Mouse (Mus musculus) megakaryocyte progenitor cell, adult 5-6 weeks (primary cell): ENCODE measurements around the gene Nr1h4. TPM values are rescaled to one million over a fixed set of nuclear protein-coding genes. Genes with fewer than 3 reads are reported as not detected.
A peak's percentile ranks its signal among the peaks of the same experiment; 100 is the strongest.

Experiments used
- ATAC-seq: replicated peaks from 2 replicates; pipeline ENCODE4 v1.8.0; 2016; ENCODE audit warnings: mild to moderate bottlenecking, moderate TSS enrichment, inconsistent platforms; ENCODE audit not compliant: poor library complexity
- total RNA-seq, 2 experiments: library from RNA; stranded (forward) in 1 of 2; stranded (reverse) in 1 of 2; fragments of 157-497, 149-512 nt in 1 of 2; fragments of 200-1000 nt in 1 of 2; gene quantifications; 2 replicates each; pipeline versions ENCODE4 v1.2.3 to v1.2.4; 2015 to 2017

Gene Nr1h4
- total RNA-seq, 2 experiments from 2014 or later: not detected

DNA sequence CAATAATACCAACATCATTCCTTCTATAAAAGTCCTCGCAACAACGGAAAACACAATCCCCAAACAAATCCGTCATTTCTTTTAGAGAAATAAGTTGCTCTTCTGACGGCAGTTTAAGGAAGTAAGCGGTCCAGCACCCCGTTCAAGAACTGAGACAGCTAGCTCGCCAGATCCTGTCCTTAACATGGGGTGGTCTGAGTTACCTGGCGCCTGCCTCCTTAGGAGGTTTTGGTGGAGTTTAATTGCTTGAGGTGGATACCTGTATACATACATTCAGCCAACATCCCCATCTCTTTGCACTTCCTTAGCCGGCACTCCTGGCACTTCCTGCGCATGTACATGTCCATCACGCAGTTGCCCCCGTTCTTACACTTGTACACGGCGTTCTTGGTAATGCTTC, 50.3 kb downstream of the Nr1h4 start:
- no peak for ATAC-seq

DNA sequence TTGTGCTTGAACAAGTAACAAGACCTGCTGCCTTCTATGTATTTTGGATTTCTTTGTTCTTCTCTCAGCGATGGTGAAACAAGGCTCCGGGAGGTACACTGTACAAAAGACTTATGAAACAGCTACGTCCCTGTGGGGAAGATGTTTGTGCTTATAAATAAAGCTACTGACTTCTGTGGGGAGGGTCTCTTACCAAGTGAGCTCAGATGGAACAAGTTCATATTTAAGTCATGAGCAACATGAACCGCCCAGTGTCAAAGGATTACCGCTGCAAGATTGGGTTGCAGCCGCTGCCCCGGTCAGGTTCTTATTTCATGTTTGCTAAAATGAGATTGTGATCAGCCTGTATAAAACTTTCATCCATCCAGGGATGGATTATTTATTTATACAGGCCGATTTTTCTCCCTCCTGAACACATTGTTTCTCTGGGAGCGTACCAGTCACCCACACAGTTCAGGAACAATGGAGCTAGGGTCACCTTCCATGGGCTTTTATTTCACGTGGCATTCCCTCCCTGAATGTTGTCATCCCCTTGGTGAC, 51.2 kb downstream of the Nr1h4 start:
- ATAC-seq: no peak

DNA sequence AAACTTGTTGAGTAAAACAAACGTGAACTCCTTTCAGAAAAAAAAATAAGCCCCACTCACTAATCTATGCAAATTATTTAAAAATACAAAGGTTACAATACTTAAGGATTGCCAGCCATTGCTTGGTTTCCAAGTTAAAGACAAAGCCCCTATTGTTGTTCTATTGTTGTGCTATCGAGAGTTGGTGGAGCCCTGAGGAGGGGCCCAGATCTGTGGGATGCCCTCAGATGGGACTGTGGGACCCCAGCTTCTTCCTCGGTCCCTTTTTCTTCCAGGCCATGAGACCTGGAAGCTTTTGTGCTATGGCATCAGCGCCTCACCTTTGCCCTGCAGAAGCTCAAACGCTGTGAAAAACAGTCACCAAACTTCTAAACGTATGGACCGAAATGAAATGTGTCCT, 51.7 kb downstream of the Nr1h4 start:
- ATAC-seq: no peak

DNA sequence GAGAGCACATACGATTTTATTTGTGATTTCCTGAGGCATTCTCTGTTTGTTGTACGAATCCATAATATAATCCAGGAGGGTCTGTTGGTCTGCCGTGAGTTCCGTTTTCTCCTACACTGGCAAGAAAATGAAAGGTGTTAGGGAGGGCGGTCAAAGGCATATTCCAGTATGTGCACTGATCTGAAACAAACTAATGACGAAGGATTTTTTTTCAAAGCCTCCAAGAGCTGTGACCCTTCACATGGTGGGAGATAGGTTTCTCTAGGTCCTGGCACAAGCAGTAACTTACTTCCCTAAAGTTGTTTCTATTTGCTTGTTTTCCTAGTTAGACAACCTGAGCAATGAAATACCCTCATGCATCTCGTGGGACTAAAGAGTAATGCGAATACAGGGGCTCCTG, 54.6 kb downstream of the Nr1h4 start:
- ATAC-seq: no peak

DNA sequence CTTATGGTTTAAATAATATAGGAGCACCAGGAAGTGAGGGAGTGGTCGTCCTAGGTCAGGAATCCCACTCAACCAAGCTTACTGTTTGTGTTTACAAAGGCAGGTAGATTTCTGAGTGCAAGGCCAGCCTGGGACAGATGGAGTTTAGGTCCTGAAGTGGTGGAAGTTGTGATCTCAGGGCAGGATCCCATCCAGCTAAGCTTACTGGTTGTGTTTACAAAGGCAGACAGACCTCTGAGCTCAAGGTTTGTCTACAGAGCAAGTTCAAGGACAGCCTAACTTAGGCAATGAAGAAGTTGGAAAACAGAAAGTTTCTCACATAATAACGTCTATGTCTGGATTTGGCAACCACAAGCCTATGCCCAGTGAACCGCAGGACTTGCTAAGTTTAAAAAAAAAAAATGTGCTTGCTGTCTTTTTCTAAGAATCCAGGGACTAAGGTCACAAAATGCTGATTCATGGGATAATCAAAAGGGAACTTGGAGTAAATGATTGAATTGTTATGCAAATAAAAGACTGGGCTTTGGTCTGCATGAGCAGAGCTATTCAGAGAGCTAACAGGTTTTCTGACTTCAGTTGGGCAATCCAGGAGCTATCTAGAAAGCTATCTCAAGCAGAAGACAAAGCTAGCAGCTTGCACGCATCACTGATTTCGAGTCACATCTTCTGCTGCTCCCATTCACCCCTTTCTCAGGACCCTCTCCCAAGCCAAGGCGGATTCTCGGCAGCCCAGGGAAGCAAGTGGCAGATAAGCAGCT, 62.6 kb downstream of the Nr1h4 start:
- no peak for ATAC-seq

DNA sequence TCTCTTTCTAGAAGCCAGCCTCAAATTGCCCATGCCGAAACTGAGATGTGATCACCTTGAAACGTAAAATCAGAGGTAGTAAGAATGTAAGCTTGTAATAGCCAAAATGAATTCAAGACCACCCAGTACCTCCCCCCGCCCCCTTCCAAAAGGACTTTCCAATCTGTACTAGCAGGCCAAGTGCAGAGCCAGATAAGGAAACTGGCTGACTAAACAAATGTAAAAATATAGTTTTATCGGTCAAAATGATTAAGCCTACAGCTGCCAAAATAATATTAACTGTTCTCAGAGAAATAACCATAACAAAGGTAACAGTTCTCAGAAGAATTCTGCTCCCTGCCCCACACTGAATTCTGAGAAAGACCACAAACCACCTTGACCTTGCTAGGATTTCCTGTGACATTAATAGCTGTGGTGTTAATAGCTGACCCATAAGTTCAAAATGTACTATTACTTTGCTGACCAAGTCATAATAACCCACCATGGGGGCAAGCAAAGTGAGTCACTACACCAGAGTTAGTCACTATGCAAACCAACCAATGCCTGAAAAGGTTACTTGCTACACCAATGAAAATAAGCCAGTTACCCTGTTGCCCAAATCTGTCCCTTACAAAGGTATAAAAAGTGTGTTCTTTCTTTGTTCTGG, 68.5 kb downstream of the Nr1h4 start:
- no peak for ATAC-seq

DNA sequence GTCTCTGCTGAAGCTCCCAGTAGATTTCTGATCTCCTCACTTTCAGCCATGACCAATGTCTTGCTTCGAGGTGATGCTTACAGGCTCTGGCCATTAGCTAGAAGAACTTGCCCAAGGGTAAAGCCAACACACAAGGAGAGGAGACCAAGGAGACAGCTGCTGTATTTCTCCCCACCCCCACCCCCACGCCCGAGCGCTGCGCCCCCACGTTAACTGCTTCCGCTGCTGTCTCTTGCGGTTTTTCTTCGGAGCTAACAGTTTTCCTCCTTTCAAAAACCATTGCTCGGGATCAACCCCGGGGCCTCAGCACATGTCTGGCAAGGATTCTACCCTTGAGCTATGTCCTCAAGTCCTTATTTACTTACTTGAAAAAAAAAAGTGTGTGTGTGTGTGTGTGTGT, 70.5 kb downstream of the Nr1h4 start:
- ATAC-seq: no peak

DNA sequence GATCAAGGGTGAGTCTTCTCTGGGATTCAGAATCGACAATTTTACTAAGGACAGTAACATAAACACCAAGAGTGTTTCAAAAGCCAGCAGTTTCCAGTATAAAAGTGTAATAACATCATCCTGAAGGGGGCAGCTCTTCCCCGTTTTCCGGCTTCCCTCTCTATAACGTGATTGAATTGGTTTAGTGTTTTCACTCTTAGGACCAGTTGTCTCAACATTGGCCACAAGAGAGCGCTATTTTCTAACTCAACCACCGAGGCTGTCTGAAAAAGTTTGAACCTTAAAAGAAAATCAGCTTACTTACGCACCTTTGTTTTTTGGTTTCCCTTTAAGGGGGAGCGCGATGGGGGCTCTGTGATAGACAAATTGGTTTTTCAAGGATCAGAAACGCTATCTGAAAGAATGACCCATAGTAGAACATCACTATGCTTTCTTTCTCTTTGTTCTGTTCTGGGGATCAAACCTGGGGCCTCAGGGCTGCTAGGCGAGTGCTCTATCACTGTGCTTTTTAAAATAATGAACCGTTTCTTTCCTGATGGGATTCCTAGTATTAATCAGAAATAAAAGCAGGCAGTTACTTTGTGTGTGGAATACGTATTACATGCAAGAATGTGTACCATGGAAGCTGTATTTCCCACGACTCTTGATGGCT, 71.4 kb downstream of the Nr1h4 start:
- peak; percentile 99 for ATAC-seq

DNA sequence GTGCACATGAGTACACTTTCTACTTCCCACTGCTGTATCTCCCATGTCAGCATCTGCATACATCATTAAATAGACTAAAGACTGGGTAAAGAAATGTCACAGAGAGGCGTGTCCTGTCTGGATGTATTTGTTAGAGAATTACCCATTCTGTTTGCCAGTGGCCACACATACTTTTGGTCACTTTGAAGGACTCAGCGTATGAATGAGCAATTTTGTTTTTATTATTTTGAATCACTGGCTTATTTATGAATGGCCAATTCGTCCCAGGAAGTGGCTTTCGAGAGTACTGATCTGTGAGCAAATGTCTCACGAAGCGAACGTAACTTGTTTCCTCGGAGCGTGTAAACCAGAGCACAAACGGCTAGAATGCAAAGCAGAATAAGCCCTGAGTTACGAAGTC, 72.4 kb downstream of the Nr1h4 start:
- no peak for ATAC-seq

DNA sequence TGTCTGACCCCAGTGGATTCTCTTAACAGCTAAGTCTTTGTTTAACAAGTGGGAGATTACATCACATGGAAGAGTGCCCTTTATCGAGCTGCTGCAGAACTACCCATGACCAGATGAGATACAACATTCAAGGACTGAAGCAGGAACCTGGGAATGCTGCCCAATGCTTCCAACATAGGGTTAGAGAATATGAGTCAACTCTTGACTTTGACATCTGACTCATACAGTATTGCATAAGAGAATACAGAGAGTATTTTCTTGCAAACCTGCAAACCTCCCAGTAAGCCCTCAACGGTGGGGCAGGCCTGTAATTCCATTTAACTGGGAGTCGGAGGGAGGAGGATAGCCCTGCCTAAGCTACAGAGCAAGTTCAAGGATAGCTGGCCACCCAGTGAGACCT, 74.6 kb downstream of the Nr1h4 start:
- ATAC-seq: 0 out of 2 replicates have a peak, but pooled peaks have one; percentile 8

DNA sequence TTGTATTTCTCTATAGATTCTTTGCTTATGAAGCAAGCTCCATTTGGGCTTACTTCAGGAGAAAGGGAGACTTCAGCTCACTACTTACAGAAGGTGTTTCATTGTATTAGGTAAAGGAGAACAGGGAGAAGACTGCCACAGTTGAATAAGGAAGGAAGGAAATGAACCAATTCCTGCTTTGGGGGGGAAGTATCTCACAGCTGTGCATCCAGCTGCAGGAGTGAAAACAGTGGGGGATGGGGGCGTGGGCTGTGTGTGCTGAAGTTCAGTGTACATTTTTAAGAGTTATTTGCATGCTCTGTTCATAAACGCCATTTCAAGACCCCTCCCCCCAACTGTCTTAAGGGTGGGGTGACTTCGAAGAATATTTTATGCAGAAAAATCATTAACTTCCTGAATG, 79.6 kb downstream of the Nr1h4 start:
- ATAC-seq: peak; percentile 56

DNA sequence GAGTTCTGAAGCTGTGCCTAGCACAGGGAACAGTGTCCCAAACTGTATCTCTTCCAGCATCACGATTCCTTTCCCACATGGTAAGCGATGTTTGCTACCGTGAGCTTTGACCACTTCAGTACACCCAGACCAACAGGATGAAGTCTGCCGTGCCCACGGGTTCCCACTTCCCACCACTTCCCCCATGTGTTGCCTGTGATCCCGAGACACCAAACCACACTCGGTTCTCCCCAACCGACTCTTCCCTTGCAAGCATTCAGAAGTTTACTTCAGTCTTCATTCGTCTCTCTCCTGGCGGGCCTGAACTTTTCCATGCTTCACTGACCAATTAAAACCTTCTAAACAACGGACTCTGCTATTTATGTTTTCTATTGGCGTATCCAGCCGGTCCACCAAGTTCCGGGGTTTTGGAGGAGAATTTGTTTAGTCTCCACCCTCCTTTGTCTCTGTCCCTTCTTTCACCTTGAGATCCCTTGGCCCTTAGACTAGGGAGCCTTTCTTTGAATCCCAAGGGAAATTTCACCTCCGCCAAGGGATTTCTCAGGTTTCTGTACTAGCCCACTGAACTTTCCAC, 80.2 kb downstream of the Nr1h4 start:
- ATAC-seq: peak; percentile 77

DNA sequence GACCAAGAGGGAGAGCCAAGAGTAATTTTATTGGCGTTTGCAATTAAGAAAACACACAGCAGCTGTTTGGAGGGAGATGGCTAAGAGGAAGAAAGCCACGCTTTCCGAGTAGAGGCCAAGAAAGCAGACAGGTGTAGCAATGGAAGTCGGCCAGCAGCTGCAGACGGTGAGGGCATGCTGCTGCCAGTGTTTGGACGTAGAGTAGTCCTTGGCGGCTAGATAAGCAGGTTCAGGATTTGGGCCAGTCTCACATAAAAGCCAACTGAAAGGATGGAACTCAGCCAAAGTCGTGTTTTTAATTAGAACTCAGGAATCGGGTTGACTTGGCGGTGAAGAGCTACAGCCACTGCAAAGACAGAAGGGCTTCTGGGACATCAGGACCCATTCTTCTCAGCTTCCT, 83.0 kb downstream of the Nr1h4 start:
- 0 out of 2 replicates have a peak, but pooled peaks have one; percentile 15 for ATAC-seq

DNA sequence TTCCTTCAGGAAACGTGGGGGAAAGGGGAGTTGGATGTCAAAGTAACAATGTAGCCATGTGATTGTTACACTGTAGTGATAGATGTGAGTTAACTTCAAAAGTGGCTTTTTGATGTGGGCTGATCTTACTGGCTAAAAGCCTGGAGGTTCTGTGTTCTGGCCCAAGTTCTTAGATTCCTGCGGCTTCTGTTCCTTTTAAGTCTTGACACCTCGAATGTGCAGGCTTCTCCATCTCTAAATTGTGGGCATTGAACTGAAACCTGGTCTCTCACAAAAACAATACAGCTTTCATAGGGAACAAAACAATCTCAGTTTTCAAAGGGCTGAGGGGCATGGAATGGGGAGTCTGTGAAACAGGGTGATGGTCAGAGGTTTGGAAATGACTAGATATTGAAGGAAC, 89.0 kb downstream of the Nr1h4 start:
- no peak for ATAC-seq

DNA sequence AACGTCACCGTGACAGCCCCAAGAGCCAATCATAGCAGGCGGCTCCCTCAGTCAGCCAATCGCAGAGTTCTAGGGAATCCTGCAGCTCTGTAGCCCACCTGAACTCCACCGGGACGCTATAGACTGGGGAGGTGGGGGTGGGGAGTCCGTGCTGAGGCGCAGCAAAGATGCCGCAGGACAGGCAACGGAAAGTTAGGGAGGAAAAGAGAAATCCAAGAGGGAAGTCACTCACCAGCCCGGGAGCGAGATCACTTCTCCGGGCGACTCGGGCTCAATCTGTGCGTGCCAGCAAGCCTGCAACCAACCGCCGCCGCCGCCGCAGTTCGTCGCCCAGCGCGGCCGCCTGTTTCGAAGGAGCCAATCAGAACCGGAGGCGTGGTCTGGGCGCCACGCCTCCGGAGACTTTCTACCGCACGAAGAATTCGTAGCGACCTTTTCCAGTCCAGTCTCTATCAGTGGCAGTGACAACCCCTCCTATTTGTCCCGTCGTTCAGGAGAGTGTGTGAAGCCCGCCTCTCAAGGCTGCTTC, 89.7 kb downstream of the Nr1h4 start, which contains the start of gene Gas2l3:
TSS of gene Gas2l3 (minus strand) at position 345 of the 529 bp plus-strand sequence.
- peak; percentile 80 for ATAC-seq

DNA sequence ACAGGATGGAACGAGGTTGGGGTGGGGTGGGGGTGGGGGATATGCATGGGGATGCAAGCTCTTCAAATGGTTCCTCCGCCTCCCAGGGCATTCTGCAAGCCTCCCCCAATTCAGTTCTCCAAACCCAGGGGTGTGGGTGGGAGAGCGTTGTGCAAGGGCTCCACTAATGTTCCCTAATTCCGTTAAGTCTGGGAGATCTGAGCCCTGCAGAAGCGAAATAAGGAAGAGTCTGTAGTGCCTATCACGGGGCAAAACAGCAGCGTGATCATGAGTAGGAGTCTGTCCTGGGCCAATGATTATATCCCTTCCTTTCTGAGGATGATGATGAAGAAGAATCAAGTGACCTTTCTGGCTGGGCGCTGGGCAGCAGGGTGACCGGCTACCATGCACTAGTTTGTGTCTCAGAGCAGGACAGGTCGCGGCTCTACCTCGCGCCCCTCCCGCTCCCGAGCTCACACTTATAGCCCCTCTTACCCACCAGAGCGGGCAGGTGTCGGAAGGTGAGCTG, 90.2 kb downstream of the Nr1h4 start:
- peak; percentile 74 for ATAC-seq

DNA sequence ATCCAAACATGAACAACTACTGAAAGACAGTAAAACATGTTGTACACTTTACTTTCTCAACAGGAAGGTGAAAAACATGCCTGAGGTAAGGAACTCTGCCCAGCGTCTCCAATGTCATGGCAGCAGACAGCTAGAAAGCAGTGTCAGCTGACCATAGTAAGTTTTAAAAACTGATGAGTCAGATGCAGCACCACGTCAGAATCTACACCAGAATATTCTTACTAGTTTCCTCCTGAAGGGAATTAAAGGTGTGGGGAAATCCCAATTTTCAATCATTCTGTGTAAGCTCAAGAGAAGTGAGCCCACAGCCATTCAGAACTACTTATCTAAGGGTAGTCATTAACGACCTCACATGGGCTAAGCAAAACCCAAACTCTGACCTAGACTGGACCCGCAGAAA, 90.7 kb downstream of the Nr1h4 start:
- no peak; the same call in 1 of the 2 replicates for ATAC-seq

DNA sequence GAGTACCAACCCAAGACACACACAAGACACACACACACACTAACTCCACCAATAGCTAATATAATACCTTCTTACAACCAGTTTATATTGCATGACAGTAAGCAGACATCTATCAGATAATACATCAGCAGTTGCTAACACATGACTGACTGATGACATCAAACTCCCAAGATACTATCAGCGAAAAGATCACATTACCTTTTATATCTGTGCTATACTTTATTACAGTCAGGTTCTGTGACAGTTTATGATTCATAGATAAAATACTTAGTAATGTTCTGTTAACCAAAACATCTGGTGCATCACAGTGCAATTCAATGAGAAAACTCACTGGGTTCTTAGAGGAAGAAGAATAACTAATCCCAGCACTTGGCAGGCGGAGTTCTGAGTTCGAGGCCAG, 91.4 kb downstream of the Nr1h4 start:
- ATAC-seq: no peak

DNA sequence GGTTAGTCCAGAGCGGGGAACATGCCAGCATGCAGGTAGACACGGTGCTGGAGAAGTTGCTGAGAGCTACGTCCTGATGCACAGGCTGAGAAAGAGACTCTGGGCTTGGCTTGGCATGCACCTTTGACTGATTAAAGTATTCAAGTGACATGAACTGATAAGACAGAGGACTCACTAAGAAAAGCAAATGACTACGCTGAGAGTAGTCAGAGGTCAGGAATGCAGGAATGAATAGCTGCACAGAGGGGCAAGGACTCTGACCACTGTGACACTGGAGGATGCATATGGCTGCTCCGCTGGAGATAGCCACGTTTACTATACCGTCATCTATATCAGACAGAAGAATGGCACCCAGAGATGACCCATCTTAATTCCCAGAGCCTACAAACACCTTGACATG, 94.0 kb downstream of the Nr1h4 start:
- ATAC-seq: no peak

DNA sequence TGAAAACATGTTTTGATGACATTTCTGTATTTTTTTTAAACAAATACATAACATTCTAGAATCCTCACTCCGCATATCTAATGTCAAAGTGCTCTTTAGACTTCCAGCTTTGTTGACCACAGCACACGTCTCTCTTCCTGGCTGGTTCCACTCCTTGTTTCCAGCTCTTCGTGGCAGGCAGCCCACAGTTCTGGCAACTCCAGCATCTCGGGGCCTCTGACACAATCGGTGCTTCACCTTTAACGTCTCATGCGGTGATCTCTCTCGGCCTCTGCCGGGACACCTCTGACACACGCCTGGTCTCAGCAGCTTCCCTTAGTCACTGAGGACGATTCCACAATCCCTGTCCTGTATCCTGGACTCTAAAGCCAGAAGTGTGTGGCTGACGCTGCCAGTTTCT, 95.4 kb downstream of the Nr1h4 start:
- ATAC-seq: no peak

DNA sequence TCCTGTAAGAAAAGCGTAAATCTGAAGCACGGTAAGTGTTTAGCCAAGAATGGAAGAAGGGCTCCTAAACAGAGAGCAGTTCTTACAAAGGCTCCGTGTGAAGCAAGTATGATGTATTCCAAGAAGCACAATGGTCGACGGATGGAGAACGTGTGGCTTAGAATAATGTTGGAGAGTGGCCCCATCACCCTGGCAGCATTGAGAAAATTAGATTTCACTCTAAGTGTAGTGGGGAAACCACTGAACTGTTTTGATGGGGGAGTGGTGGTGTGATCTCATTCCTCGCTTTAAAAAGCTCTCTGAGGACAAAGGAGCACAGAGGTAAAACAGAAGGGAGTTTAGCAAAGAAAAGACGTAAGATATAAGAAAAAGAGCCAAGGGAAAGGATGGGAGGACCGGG, 95.9 kb downstream of the Nr1h4 start:
- no peak for ATAC-seq
